Mouse (Mus musculus) midbrain, postnatal 0 days (tissue): ENCODE data around the gene Crlf2. TPM values are rescaled to one million over a fixed set of nuclear protein-coding genes. Genes with fewer than 3 reads are reported as not detected.

Experiments
- ATAC-seq: fragments of 200-750 bp; cut with Nextera tagmentation; 2 replicates; pipeline ENCODE4 v1.8.0; 2017; ENCODE audit warnings: moderate number of reproducible peaks, mild to moderate bottlenecking, moderate TSS enrichment, moderate library complexity; ENCODE audit not compliant: low FRiP score
- DNase-seq: peaks from one replicate; pipeline ENCODE4 v3.0.0-alpha.2; 2015; ENCODE audit warnings: low spot score
- H3K27ac ChIP-seq: fragments of 300-500 bp; sonication (generic); 2 replicates; pipeline ENCODE4 v1.5.1; 2014; ENCODE audit warnings: low read depth, mild to moderate bottlenecking, low read length, mixed read lengths
- H3K27me3 ChIP-seq: fragments of 300-500 bp; sonication (generic); 2 replicates; pipeline ENCODE4 v1.6.1; 2014; ENCODE audit warnings: low read length, control low read depth, mixed read lengths; ENCODE audit not compliant: insufficient read depth
- H3K36me3 ChIP-seq: fragments of 300-500 bp; sonication (generic); 2 replicates; pipeline ENCODE4 v1.6.1; 2014; ENCODE audit warnings: low read length, control low read depth, mixed read lengths; ENCODE audit not compliant: insufficient read depth
- H3K4me1 ChIP-seq: fragments of 300-500 bp; sonication (generic); 2 replicates; pipeline ENCODE4 v1.6.1; 2014; ENCODE audit warnings: mild to moderate bottlenecking, control low read depth, antibody characterized with exemption, low read length, mixed read lengths; ENCODE audit not compliant: insufficient read depth
- H3K4me2 ChIP-seq: fragments of 300-500 bp; sonication (generic); 2 replicates; pipeline ENCODE4 v1.6.1; 2014; ENCODE audit warnings: low read depth, mild to moderate bottlenecking, low read length, mixed read lengths; ENCODE audit not compliant: poor library complexity, severe bottlenecking
- H3K4me3 ChIP-seq: fragments of 300-500 bp; sonication (generic); 2 replicates; pipeline ENCODE4 v1.5.1; 2014; ENCODE audit warnings: low read depth, mild to moderate bottlenecking, low read length, moderate library complexity
- H3K9ac ChIP-seq: fragments of 300-500 bp; sonication (generic); replicated peaks from 2 replicates; pipeline ENCODE4 v1.6.1; 2014; ENCODE audit warnings: mild to moderate bottlenecking, low read length, moderate library complexity, mixed read lengths; ENCODE audit not compliant: poor library complexity, severe bottlenecking
- H3K9me3 ChIP-seq: fragments of 300-500 bp; sonication (generic); 2 replicates; pipeline ENCODE4 v1.6.1; 2016; ENCODE audit warnings: low read length, control low read depth
- CTCF ChIP-seq: IDR thresholded peaks from 2 replicates; pipeline ENCODE4 v1.5.1; 2016; ENCODE audit warnings: antibody characterized with exemption, mild to moderate bottlenecking
- WGBS: fragments of 180-500 bp; shearing (Covaris S2); extraction: QIAGEN DNeasy Blood & Tissue Kit; methylation state at CpG from one replicate; pipeline ENCODE4 v1.1.7; 2014; 5-methylcytosine and 5-hydroxymethylcytosine counted together
- polyA plus RNA-seq: library from polyadenylated mRNA; unstranded; fragments of >200 nt; fragmentation: Nextera tagmentation; extraction: Ambion mirVana; gene quantifications from 2 replicates; pipeline ENCODE4 v1.2.1, GENCODE M21; 2015
- total RNA-seq: library from RNA; depleted of rRNA; stranded (reverse); fragments of >200 nt; gene quantifications from 2 replicates; pipeline ENCODE4 v1.2.3, GENCODE M21; 2014; rRNA removed

Crlf2 gene
- total and polyA plus RNA-seq, 2 experiments from 2014 or later, result 29.2 to 44.4 TPM

DNA sequence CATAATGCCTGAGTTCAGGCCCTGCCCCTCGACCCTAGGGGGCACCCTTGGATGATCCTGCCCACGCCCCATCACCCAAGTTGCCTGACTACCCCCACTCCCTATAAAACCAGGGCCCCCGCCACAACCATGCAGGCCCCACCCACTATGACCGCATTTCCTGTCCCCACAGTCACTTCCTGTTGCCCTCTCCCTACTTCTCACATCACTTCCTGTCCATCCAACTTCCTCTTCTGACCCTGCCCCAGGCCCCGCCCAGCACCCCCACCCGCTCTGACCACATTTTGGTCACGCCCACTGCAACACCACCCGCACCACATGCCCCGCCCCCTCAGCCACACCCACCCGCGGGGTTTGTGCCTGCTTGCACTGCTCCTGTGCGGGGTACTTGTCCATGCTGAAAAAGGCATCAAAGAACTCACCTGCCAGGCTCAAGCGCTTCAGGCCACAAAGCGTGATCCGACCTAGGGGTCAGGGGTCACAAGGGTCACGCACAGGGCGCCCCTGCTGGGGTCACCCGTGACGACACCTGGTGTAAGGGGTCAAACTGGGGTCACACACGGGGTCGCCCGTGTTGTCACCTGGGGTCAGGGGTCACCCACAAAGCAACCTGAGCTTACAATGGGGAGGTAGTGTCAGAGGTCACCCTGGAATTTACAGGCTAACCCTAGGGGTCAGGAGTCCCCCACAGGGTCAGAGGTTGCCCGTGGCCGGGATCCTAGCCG, 7.6 kb downstream of the Crlf2 start:
- DNase-seq (no peak), ATAC-seq (no peak)
- Histone ChIP-seq H3K4me2 (no peak overlapping the region), H3K4me3 (no peak overlapping the region), H3K36me3 (no peaks in the 10 kb centered on the region), H3K27me3 (no peaks in the 10 kb centered on the region), H3K9me3 (peaks cover 31% of the 10 kb centered on the region), H3K9ac (no peak overlapping the region), H3K4me1 (no peaks in the 10 kb centered on the region), H3K27ac (no peak overlapping the region)
- TF ChIP-seq CTCF, result no peak
- WGBS, result 94% methylated on average over 24 of the region's 25 CpGs

DNA sequence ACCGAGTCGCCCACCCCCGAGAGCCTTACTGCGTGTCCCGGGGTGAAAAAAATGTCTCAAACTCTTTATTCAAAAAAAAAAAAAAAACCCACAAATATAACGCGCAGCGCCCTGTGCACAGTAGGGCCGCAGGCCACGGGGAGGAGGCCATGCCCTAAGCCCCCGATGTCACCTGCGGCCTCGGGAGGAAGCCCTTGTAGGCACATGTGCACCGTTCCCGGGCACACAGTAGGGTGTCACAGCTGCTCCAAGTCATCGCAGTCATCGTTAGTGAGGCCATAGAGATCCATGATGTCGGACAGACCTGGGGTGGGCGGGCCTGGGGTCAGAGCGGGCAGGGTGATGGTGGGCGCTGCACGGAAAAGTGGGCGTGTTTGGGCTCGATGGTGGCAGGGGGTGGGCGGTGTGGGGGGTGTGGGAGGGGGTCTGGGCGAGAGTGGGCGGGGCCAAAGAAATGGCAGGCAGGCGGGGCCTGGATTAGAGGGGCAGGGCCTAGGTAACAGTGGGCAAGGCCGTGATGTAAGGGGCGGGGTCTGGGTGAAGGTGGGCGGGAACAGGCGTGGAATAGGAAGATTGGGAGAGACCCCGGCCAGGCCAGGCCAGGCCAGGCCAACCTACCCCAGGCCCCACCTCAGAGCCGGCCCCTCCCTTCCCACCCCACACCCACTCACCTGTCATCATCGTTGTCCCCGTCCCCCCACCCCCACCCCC, 8.4 kb downstream of the Crlf2 start:
- Histone ChIP-seq H3K4me1 (no peaks in the 10 kb centered on the region), H3K9ac (no peak overlapping the region), H3K27me3 (no peaks in the 10 kb centered on the region), H3K36me3 (no peaks in the 10 kb centered on the region), H3K4me2 (no peak overlapping the region), H3K9me3 (peaks cover 22% of the 10 kb centered on the region), H3K4me3 (no peak overlapping the region), H3K27ac (no peak overlapping the region)
- whole genome bisulfite sequencing, result 94% methylated on average over 29 of the region's 36 CpGs
- ATAC-seq (no peak), DNase-seq (no peak)
- TF ChIP-seq CTCF, result no peak

DNA sequence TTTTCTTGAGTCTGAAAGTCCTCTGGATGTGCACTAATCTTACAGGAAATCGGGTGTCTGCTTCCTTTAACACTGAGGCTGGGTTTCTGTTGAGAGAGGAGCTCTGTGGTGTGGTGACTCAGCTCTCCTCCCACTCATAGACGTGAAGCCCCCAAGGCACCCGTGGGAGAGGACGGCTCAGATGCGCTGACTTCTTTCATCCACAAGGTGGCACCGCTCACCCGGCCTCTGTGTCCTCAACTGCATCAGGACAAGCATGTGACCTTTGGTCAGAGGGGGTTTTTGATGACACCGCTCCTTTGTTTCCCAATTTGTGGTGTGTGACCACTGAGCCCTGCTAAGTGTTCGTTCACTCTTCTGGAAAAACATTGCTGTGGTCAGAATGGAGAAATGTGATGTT, 10.1 kb downstream of the Crlf2 start:
- no peaks in the 10 kb centered on the region for H3K4me1 ChIP-seq
- no peak overlapping the region for H3K4me3 ChIP-seq
- peaks cover 17% of the 10 kb centered on the region; the same call in 1 of the 2 replicates for H3K9me3 ChIP-seq
- DNase-seq, result no peak
- no peak overlapping the region for H3K4me2 ChIP-seq
- no peaks in the 10 kb centered on the region for H3K36me3 ChIP-seq
- no peak for ATAC-seq
- H3K27ac ChIP-seq, result no peak overlapping the region
- peak; percentile 38 for TF ChIP-seq CTCF
- no peak overlapping the region for H3K9ac ChIP-seq
- WGBS, result 70% methylated on average over 9 of the region's 9 CpGs
- no peaks in the 10 kb centered on the region for H3K27me3 ChIP-seq

DNA sequence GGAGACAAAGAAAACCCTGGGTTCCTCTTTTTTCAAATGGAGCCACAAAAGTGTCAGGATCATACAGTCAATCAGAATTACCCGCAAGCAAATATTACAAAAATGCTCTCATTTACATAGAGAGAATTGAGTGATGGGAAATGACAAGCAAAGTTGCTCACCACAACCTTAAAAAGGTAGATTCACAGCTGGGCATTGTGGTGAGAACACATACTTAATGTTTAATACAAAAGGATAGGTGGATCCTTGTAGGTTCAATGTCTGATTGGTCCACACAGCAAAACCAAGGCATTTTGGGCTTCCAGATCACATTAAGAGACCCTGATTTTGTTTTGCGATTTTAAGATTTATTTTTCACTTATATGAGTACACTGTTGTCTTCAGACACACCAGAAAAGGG, 11.7 kb downstream of the Crlf2 start:
- no peak for TF ChIP-seq CTCF
- no peak for DNase-seq
- 86% methylated on average over 2 of the region's 2 CpGs for WGBS
- peaks cover 3% of the 10 kb centered on the region; the same call in 1 of the 2 replicates for H3K9me3 ChIP-seq
- no peak overlapping the region for H3K27ac ChIP-seq
- no peak overlapping the region for H3K4me2 ChIP-seq
- no peaks in the 10 kb centered on the region for H3K27me3 ChIP-seq
- no peak overlapping the region for H3K9ac ChIP-seq
- no peaks in the 10 kb centered on the region for H3K36me3 ChIP-seq
- H3K4me3 ChIP-seq, result no peak overlapping the region
- H3K4me1 ChIP-seq, result no peaks in the 10 kb centered on the region
- no peak for ATAC-seq

DNA sequence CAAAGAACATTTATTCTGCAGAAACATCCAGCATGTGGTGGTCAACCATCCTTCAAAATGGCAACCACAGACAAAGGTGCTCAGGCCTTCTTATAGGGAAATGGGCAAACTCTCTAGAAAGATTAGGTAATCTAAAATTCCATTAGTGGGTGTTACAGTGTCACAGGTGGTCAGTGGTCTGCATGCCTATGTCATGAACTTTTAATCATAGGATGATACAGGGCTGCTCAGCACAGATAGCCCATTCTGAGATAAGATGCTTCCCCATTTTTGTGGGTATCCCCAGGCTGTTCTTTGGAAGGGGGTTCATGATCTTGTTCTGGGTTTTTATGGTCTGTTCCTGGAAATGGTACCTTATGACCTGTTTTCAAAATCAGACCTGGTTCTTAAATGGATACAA, 49.1 kb downstream of the Crlf2 start:
- Histone ChIP-seq H3K27me3 (no peaks in the 10 kb centered on the region), H3K9me3 (no peaks in the 10 kb centered on the region), H3K9ac (no peak overlapping the region), H3K4me1 (no peaks in the 10 kb centered on the region), H3K4me2 (no peak overlapping the region), H3K27ac (no peak overlapping the region), H3K36me3 (no peaks in the 10 kb centered on the region), H3K4me3 (no peak overlapping the region)
- no peak for TF ChIP-seq CTCF
- no peak for ATAC-seq
- no peak for DNase-seq

DNA sequence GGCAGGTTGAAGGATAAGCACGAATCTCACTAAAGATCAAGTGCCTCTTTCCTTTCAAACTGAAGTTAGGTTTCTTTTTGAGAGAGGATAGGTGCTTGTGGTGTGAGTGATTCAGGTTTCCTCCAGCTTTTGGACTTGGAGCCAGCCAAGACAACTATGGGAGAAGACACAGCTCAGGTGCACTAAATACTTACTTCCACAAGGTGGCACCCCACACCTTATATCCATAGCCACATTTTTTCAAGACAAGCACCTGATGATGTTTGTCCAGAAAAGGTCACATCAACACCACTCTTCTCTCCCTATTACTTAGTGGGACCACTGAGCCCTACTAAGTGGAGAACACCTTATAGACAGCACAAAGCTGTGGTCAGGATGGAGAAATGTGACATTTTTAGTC, 52.1 kb downstream of the Crlf2 start:
- Histone ChIP-seq H3K9ac (no peak overlapping the region), H3K27me3 (no peaks in the 10 kb centered on the region), H3K36me3 (no peaks in the 10 kb centered on the region), H3K4me1 (no peaks in the 10 kb centered on the region), H3K27ac (no peak overlapping the region), H3K4me2 (no peak overlapping the region), H3K9me3 (peaks cover 5% of the 10 kb centered on the region; the same call in 1 of the 2 replicates), H3K4me3 (no peak overlapping the region)
- DNase-seq (peak; percentile 33), ATAC-seq (no peak)
- peak; percentile 69 for TF ChIP-seq CTCF
- 14% methylated on average over 1 of the region's 1 CpGs for WGBS

Other genes with a start within 250 kb of the Crlf2 start
- not detected in 2 replicates for gene Vmn2r16, start 228.8 kb downstream of the Crlf2 start, total RNA-seq
- gene Vmn2r16, start 228.8 kb downstream of the Crlf2 start, polyA plus RNA-seq, result not detected in 2 replicates
- not detected in 2 replicates for gene Vmn2r17, start 139.3 kb downstream of the Crlf2 start, total RNA-seq
- not detected in 2 replicates for gene Vmn2r17, start 139.3 kb downstream of the Crlf2 start, polyA plus RNA-seq
- gene 5430403G16Rik, start 132.0 kb upstream of the Crlf2 start, total RNA-seq, result 0.60 and 0.85 TPM in 2 replicates
- gene 5430403G16Rik, start 132.0 kb upstream of the Crlf2 start, polyA plus RNA-seq, result 0.79 and 0.80 TPM in 2 replicates
- gene 4930522L14Rik, start 192.9 kb upstream of the Crlf2 start, total RNA-seq, result 1.5 and 2.5 TPM in 2 replicates
- gene 4930522L14Rik, start 192.9 kb upstream of the Crlf2 start, polyA plus RNA-seq, result 3.3 and 3.7 TPM in 2 replicates